Mouse (Mus musculus) right cerebral cortex, postnatal 14 days (tissue): ENCODE results near the gene a.

Experiments
- DNase-seq: peaks from one replicate; pipeline ENCODE4 v3.0.0; 2022

a gene

GRCm38 (mm10) chr2:155072353-155073145, 281.3 kb downstream of the a start:
- no peak for DNase-seq

GRCm38 (mm10) chr2:155073347-155073746, 282.1 kb downstream of the a start:
- DNase-seq: no peak

- DNase-seq: peak; percentile 86
Observed at GRCm38 (mm10) chr2:155073978-155074765, 283.0 kb downstream of the a start, which contains the start of gene Ahcy. Ahcy (minus strand) TSS chr2:155074497.

- no peak for DNase-seq
Observed at GRCm38 (mm10) chr2:155074766-155075330, 283.6 kb downstream of the a start.

- DNase-seq: no peak
Observed at GRCm38 (mm10) chr2:155075649-155076048, 284.4 kb downstream of the a start.

DNA sequence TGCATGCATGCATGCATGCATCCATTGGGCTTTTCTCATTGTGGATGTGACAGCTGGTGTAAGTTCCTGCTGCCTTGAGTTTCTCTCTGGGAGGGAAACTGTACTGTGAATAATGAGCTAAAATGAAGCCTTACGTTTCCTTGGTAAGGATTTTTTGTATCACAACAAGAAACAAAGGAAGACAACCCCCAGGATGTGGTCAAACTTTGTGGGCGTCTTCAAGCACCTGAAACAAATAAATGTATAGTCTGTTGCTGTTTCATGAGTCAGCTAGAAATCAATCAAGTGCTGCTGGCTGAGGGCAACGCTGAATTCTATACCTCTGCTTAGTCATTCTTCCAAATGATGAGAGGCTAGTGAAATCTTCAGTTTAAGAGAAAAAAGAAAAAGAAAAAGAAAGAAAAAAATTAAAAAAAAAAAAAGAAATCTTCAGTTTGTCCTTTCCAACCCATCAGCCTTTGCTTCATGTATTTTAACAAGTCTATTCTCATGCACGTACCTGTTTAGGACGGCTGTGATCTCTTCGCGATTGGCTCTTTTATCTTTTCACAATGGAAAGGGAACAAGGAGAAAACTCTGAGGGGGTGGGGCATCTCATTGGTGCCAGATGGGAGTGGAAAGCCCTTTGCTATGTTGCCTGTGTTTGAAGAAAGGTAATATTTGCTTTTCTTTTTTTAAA, 288.4 kb downstream of the a start:
- DNase-seq: no peak

DNA sequence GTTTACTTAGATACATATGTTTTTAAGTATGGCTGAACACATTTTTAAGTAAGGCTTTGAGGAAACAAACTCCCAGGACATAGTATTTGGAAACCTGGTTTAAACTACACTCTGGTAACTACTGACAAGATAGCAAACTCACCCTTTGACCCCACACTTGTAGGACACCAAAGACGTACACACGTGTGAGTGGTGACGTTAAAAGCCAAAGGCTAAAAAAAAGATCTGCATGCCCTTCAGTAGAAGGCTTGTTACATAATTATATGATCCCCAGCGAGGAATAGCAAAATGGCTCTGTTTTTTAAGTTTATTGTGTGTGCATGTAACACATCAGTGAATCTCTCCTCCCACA, 289.0 kb downstream of the a start:
- DNase-seq: no peak

DNA sequence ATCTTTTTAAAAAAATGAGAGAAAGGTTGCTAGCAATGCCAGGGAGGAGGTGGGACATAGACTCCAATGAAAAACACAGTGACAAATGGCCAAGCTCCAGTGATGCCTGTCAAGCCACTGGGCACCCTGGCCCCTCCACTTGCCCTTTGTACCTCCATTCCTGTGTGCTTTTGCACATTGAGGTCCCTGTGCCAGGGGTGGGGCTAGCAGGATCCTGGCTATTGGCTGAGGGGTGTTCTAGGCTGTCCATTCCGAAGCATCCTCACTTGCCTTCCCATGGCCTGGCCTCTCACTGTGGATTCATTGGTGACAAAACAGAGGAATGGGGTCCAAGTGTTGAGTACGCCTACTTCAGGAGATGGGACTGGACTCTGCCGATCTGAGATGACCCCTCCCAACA, 289.9 kb downstream of the a start:
- DNase-seq: no peak

DNA sequence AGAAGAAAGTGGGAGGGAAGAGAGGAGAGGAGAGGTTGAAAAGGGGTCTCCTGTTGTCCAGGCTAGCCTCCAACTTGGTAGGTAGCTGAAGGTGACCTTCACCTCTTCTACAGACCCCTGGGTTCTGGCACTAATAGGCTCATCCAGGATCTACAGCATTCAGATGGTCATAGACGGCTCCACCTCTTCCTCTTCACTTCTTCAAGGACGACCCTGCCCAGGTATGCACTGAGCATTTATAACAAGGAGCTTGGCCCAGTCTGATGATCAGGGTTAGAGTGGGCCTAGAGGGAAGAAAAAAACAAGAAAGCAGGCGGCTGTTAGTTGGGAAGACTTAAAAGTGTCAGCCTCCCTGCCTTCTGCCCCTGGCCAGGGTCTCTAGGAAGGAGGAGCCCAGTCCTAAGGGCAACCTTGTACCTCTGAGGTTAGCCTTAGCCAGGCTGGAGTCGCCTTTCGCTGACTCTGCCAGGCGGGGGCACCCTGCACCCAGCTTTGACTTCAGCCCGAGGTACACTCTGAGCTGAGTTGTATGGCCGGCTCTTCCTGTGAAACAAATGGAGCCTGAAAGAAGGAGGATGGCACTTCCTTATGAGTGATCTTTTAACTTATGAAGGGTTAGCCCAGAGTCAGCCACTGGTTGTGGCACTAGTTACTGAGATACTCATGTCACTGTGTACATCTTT, 291.1 kb downstream of the a start:
- DNase-seq: peak; percentile 58

GRCm38 (mm10) chr2:155084546-155084945, 293.3 kb downstream of the a start:
- no peak for DNase-seq

- no peak for DNase-seq
Observed at GRCm38 (mm10) chr2:155086328-155086727, 295.1 kb downstream of the a start.

- no peak for DNase-seq
Observed at GRCm38 (mm10) chr2:155088264-155088663, 297.1 kb downstream of the a start.

DNA sequence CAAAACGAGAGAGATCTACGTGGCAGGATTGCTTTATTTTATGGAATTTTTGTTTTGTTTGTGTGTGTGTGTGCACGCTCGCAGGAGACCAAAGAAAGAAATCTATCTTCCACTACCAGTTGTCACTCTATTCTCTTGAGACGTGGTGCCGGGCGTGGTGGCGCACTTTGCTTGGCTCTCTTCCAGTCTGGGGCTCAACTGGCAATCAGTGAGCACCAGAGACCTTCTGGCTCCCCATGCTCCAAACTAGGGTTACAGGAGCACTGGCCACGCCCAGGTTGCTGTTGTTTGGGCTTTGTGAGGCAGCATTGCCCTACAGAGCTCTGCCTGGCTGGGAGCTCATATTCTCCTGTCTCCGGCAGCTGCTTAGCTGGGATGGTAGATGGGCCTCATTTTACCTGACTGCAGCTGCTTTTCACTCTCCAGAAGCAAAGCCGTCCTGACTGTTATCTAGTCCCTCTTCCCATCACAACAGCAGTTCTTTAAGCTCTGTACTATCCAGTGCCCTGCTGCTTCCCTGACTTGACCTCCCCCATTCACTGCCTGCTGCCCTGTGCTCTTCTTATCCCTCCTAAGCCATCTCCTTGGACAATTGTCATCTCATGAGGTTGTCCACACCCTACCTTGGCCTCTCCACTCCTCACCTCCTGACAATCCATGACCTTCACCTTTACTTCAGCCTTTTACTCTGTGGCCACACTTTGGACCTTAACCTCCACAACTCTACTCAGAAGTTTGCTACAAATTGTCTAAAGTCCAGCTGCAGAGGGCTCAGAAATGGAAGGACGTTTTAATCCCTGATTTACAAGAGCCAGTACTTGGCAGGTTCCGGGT, 299.9 kb downstream of the a start:
- no peak for DNase-seq

GRCm38 (mm10) chr2:155091743-155092075, 300.5 kb downstream of the a start:
- DNase-seq: no peak

DNA sequence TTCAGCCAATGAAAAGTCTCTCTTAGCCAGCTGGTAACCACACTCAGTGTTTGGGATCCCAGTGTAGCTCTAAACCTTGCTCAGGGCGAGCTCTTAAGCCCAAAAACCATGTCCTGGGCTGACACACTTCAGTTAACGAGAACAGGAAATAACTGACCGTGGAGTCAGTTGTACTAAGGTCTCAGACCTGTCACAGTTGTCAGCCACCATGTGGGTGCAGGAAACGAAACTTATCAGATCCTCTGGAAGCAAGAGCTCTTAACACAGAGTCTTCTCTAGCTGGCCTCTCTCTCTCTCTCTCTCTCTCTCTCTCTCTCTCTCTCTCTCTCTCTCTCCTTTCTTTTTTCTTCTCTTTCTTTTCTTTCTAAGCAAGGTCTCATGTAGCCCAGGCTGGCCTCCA, 302.2 kb downstream of the a start:
- DNase-seq: no peak

DNA sequence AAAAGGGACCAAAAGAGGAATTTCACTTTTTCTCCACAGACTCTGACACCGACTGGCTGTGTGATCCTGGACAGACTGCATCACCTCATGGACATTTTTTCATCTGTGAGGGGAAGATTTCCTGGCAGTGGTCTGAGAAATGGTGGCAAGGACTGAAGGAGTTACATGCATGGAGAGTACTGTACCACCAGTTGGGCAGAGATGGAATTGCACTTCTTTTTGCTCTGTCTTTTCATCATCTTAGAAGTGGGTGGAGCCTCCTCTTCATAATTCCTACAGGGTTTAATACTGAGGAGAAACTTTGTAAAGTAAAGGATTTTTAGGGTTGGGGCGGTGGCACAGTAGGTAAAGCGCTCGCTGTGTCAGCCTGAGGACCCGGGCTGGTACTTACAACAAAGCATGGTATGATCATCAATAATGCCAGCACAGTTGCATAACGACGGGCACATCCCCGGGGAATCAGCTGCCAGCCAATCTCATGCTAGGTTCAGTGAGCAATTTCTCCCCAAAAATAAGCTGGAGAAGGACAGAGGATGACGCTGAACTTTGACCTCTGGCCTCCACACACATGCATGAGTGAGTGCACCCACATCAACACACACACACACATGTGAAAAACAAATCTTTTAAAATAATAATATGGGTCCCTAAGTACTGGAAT, 307.6 kb downstream of the a start:
- DNase-seq: no peak

- DNase-seq: no peak
Observed at GRCm38 (mm10) chr2:155099421-155099820, 308.2 kb downstream of the a start.

DNA sequence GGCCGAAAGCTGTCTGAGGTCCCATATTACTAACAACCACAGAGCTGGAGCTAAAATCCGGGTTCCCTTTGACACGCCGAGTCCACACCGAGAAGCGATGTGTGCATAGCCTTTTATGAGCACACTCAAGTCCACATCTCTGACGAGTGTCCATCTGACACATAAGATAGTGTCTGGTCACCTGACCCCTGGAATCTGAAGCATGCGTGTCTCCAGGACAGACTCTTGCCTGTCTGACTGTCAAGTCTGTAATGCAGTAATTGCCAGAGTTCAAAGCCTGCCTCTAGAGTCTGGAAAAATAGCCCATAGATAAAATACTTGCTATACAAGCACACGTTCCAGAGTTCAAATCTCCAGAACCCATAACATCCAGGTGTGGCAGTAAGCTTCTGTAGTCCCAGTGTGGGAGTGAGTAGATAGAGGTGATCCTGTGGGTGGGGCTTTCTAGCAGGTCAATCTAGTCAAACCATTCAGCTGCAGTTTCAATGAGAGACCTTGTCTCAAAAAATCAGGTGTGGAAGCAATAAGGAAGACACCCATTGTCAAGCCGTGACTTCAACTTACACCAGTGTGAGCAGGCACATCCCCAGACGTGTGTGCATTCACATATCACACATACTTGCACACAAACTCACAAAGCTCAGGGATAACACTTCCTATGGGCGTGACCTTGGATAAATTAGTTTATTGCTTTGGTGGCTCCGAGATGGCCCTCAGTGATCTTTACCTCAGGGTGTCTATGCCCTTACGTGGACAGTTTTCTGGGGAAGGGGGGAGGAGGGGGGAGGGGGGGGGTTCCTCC, 309.0 kb downstream of the a start:
- DNase-seq: no peak
